Mouse (Mus musculus): Measurements from ENCODE around the gene Mc1r. TPM values are rescaled to one million over a fixed set of nuclear protein-coding genes. Genes with fewer than 3 reads are reported as not detected.

The Mc1r gene
- total and polyA plus RNA-seq, 3 experiments = 0.04 TPM; not detected in 2

GRCm38 (mm10) chr8:123426511-123427509, 19.9 kb downstream of the Mc1r start:
- TF ChIP-seq MAFK (IDR thresholded peaks at IDR 0.05; ENCODE audit: insufficient replicate concordance, low read length) = peak; percentile 79
- TF ChIP-seq MAX (IDR thresholded peaks at IDR 0.05; ENCODE audit: low read length) = no peak; the same call in 1 of the 2 replicates
- peak; percentile 88 for TF ChIP-seq POLR2A (IDR thresholded peaks at IDR 0.05; ENCODE audit: low read depth, low read length)
- TF ChIP-seq TBP (conservative IDR thresholded peaks at IDR 0.05; ENCODE audit: low read depth, low read length) = peak; percentile 14
- peak; percentile 20 for TF ChIP-seq ELF1 (IDR thresholded peaks at IDR 0.05; ENCODE audit: low read depth, low read length)
- TF ChIP-seq MAZ (IDR thresholded peaks at IDR 0.05; ENCODE audit: low read depth, low read length) = peak; percentile 11
- no peak; a peak in 1 of 4 replicates for TF ChIP-seq CTCF (conservative IDR thresholded peaks at IDR 0.05 in 1 of 2, IDR thresholded peaks at IDR 0.05 in 1 of 2; ENCODE audit: low read depth in 2 of 2, low read length in 2 of 2)
- no peak; the same call in 1 of the 2 replicates for TF ChIP-seq SIN3A (IDR thresholded peaks at IDR 0.05; ENCODE audit: low read length)
- TF ChIP-seq MYC (IDR thresholded peaks at IDR 0.05; ENCODE audit: low read depth, low read length) = no peak; the same call in none of the 2 replicates
- no peak; the same call in 1 of the 2 replicates for TF ChIP-seq ETS1 (conservative IDR thresholded peaks at IDR 0.05; ENCODE audit: low read depth, low read length)
- 0 out of 2 replicates have a peak, but pooled peaks have one; percentile 48 for TF ChIP-seq HCFC1 (IDR thresholded peaks at IDR 0.05; ENCODE audit: low read depth, low read length)
- TF ChIP-seq USF1 (IDR thresholded peaks at IDR 0.05; ENCODE audit: low read depth, low read length) = no peak
- peak; percentile 69 for TF ChIP-seq IRF4 (IDR thresholded peaks at IDR 0.05; ENCODE audit: low read depth, low read length)
- peak; percentile 60 for TF ChIP-seq MXI1 (IDR thresholded peaks at IDR 0.05; ENCODE audit: low read depth, low read length)
- peak; percentile 5; the same call in 1 of the 2 replicates for TF ChIP-seq SMC3 (IDR thresholded peaks at IDR 0.05; ENCODE audit: low read depth, low read length)
- TF ChIP-seq KAT2A (IDR thresholded peaks at IDR 0.05; ENCODE audit: insufficient replicate concordance, low read length) = peak; percentile 51
- peak; percentile 51; the same call in 1 of the 2 replicates for TF ChIP-seq NRF1 (IDR thresholded peaks at IDR 0.05; ENCODE audit: low read depth, low read length)
- peak; percentile 89 for TF ChIP-seq POLR2AphosphoS2 (IDR thresholded peaks at IDR 0.05; ENCODE audit: low read depth, low read length)
- TF ChIP-seq CHD1 (IDR thresholded peaks at IDR 0.05; ENCODE audit: low read depth, low read length) = peak; percentile 98; the same call in 1 of the 2 replicates
- TF ChIP-seq RCOR1 (conservative IDR thresholded peaks at IDR 0.05; ENCODE audit: low read depth, low read length) = peak; percentile 71; the same call in 1 of the 2 replicates
- peak; percentile 67 for TF ChIP-seq CHD2 (IDR thresholded peaks at IDR 0.05; ENCODE audit: low read length)
- peak; percentile 93 for TF ChIP-seq UBTF (IDR thresholded peaks at IDR 0.05; ENCODE audit: low read depth, low read length)
- TF ChIP-seq ZMIZ1 (IDR thresholded peaks at IDR 0.05; ENCODE audit: low read depth, low read length) = peak; percentile 98
- TF ChIP-seq USF2 (conservative IDR thresholded peaks at IDR 0.05; ENCODE audit: low read depth, low read length) = peak; percentile 29
- TF ChIP-seq NELFE (IDR thresholded peaks at IDR 0.05; ENCODE audit: low read depth, low read length) = peak; percentile 14
- Histone ChIP-seq H3K9me3 (replicated peaks; ENCODE audit: low read length) (peaks cover 48% of the 10 kb centered on the region), H3K4me1 (ENCODE audit: control insufficient read depth in 1 of 2, insufficient read depth in 2 of 2) (no peaks in the 10 kb centered on the region), H3K27me3 (replicated peaks) (no peaks in the 10 kb centered on the region), H3K4me2 (ENCODE audit: insufficient read depth, low read depth, poor library complexity, severe bottlenecking) (peak overlapping the region; percentile 29), H3K27ac (ENCODE audit: insufficient read depth, low read depth) (peak overlapping the region; percentile 94), H3K36me3 (replicated peaks in 1 of 2; ENCODE audit: control insufficient read depth in 1 of 2, insufficient read depth in 1 of 2, low read length in 1 of 2) (peaks cover 37 to 42% of the 10 kb centered on the region in 2 experiments), H3K4me3 (replicated peaks in 1 of 3; ENCODE audit: low read depth in 2 of 3, low read length in 2 of 3, poor library complexity in 1 of 3) (peak overlapping the region; percentile 43 to 58 (median 47)), H3K9ac (ENCODE audit: insufficient read depth, low read depth) (peak overlapping the region; percentile 87), H3K79me2 (replicated peaks; ENCODE audit: control insufficient read depth, extremely low read depth, insufficient read depth, poor library complexity, severe bottlenecking) (peaks cover 21% of the 10 kb centered on the region)
- DNase-seq (ENCODE audit: extremely low read depth) = peak; percentile 85
- dilution Hi-C loops (cut with MboI; ENCODE audit: extremely low pct_ligation_motif_present, extremely low pct_unique_long_range_greater_than_20kb, low sequenced_read_pairs) (no loop called here), in situ Hi-C loops (cut with MboI; ENCODE audit: low pct_ligation_motif_present, low pct_unique_long_range_greater_than_20kb, low sequenced_read_pairs) (no loop called here)
